Mouse (Mus musculus) heart, postnatal 14 days (tissue): ENCODE data around the gene Gm17190. TPM values are rescaled to one million over a fixed set of nuclear protein-coding genes. Genes with fewer than 3 reads are reported as not detected.
"Not testable (repeated sequence)": the region's sequence is repeated elsewhere in the genome, so short reads cannot be mapped to it uniquely, and the experiment has no call there.

ENCODE experiments used
- DNase-seq, 2 experiments: peaks; one replicate each; pipeline ENCODE4 v3.0.0; 2021 to 2022
- intact Hi-C: fragments of 180-260 bp; cut with DNase I; formaldehyde crosslinking; loops from one replicate; pipeline ENCODE4 v1.15.1; 2025
- long read RNA-seq, 2 experiments: library from polyadenylated mRNA; stranded (forward); transcript quantifications; one replicate each; pipeline ENCODE4 v2.0.0; 2021
- total RNA-seq, 2 experiments: library from RNA; stranded (reverse); gene quantifications; 2 replicates each; pipeline ENCODE4 v1.2.3; 2021

Gm17190 gene
- total RNA-seq, result not detected
- long read RNA-seq, experiment 1, result 0 reads
- long read RNA-seq, experiment 2, result 0 reads

DNA sequence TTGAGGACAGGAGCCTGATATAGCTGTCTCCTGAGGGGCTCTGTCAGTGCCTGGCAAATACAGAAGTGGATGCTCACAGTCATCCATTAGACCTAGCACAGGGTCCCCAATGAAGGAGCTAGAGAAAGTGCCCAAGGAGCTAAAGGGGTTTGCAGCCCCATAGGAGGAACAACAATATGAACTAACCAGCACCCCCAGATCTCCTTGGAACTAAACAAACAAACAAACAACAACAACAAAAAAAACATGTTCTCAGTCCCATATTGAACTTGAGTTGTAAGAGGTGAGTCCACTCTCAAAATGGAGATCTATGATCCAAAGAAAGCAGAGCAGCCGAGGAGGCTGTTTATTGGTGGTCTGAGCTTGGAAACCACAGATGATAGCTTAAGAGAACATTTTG lies at the start of gene Gm17190:
Gene Gm17190 (plus strand): TSS at position 301 of the 400 bp plus-strand sequence.
- intact Hi-C loops, DNase-seq: not testable (repeated sequence)

DNA sequence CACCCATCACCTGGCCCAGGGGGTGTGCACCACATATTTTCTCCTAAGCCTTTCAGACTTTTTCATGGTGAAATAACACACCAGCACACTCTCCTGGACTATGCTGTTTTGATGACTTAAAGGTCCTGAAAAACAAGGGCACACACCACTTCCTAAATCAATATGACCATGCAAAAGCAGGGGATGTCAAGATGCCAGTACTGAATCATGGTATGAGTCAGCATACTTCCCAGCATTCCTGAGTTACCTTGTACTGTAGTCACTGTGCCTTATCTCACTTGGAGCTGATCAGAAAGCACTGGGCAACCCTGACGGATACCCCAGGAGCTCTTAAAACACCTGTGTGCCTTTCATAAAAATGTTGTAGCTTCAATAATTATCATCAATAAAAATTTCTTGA lies 42.3 kb upstream of the Gm17190 start:
- intact Hi-C loops, result loop anchor here (10.0 kb wide), 2 partner anchors 215 to 555 kb away; no protein-coding TSS in a partner anchor
- no peak for DNase-seq

DNA sequence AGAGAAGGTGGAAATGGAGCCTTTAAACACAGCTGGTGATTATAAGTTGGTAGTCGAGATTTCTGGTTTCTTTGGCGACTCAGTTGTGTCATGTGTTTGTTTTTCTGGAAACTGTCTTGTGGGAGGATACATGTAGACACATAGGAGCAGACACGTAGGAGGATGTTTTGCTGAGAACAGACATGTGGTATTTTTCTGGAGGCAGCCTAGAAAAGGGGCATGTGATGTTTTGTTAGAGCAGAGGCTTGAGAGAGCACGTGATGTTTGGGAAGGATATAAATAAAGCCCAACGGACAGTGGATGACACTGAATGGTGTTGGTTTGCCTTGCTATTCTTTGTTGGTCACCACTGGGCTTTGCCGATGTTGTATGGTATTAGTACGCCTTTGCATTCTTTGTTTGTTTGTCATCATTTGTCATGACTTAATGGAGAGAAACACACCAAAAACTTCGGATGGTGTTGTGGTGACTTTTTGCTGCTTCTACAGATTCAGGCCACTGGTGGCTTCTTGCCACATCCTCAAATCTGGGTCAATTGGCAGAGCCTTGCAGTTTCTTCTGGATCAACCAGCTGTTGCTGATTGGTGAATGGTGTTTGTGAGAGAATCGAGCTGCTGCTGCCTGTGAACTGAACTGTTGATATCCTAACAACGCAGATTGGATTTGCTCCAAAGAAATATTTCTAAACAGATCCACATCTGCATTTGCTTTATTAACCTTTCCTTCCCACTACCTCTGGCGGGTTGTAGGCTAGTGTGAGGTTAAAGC lies 41.4 kb upstream of the Gm17190 start:
- DNase-seq, result no peak

DNA sequence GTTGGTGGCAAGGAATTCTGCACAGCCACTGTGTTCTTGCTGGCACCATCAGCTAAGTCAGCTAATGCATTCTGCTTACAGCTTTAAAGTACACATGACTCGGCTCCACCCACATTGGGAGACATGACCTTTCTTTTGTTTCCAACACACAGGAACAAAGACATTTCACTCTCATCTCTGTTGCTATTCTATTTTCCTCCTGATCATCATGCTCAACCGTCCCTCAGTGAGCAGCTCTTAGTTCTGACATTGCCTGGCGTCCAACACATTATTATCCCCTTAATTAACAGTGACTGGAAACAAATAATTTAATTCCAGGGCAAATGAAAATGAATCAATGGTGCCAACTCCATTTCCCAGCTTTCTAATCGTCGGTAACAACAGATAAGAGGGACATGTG lies 36.5 kb upstream of the Gm17190 start:
- intact Hi-C loops, result no loop called here
- no peak for DNase-seq

More for the DNA sequence above, 41.4 kb upstream of the Gm17190 start:
- intact Hi-C loops, result no loop called here

DNA sequence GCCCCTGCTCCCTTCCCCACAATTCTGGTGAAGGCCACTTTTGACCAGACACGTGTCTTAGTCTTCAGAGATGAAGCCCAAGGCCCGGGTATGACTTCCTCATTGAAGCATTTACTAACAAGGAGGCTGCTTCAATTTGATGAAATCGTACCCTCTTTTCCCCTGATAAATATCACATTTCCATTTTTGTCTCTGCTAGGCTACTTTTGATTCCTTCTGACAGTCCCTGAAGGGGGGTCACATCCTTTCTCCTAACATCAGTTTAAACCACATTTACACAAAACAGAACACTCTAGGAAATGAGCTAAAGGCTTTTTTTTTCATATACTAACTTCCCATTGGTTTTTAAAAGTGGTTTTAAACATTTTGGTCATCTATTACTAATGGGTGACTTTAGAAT lies 29.1 kb upstream of the Gm17190 start:
- DNase-seq, result no peak
- intact Hi-C loops, result no loop called here

DNA sequence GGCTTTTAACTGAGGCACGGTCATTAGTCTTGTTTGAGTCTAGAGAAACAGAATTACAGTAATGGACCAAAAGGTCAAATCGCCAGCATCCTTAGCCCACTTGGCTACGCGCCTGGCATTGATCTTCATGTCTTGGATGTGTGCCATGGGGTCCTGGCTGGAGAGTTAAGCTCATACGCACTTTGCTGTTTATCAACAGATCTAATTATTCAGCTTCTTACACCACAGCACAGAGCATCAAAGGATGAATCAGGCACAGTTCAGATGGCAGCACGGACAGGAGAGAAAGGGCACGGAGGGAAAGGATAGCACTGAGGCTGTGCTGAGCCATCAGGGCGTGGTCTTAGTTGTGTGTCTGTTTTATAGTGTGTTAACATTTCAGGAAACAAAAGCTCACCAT lies 8.3 kb upstream of the Gm17190 start:
- intact Hi-C loops, result no loop called here
- DNase-seq, result no peak

DNA sequence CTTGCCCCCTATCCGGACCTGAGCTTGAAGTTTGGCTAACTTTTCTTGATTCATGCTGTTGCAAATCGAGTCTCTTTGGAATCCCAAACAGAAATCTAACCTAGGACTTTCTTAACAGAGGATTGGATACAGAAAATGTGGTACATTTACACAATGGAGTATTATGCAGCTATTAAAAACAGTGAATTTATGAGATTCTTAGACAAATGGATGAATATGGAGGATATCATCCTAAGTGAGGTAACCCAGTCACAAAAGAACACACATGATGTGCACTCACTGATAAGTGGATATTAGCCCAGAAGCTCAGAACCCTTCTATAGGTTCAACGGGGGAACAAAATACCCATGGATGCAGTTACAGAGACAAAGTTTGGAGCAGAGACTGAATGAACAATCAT lies 578 bp upstream of the Gm17190 start, which contains the start of gene Gm20075:
Gene Gm20075 (minus strand): TSS at position 101 of the 400 bp plus-strand sequence.
- DNase-seq, intact Hi-C loops: not testable (repeated sequence)

DNA sequence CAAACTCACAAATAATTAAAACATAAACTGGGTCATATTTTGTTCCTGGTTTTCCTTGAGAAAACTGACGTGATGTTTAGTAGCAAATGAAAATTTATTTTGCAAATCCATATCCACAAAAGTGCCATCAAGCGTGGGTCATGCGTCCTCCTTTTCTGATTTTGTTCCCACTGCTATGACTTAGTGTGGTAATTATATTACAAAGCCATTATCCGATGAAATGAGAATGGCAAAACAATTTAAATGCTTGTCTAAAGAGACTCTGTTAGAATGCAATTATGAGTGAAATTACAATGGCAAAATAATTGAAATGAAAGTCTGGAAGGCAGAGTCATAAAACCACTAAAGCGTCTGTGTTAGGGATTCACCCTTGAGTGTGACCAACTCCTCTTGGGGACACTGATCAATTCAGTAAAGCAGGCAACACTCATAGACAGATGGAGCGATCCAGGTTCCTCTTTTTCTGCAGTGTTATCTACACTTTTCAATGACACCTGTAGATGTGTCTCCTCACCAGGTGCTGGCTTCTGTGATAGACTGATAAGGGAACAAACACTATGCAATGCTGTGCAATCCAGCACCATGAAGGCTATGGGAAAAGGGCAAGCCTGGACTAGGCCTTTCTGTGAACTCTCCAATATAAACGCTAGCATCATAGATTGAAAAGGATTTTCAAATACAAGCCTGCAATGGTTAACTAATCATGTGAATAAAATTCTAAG lies 3.9 kb downstream of the Gm17190 start:
- DNase-seq, result no peak
- intact Hi-C loops, result no loop called here

DNA sequence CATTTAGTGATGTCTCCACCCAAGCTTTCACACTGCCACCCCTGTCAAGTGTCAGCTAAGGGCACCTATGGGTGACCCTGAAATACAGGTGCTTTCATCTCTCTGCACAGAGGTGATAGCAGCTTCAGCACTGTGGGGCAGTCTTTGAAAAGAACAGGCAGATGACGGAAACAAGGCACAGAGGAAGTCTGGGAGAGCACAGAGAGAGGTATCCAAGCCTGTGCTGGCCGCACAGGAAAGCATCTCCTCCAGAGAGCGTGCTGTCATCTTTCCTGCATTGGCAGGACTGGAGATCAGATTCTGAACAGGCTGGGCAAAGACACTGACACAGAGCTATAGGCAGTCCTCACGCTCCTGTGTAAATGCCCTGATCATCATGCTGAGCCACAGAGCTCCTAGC lies 9.1 kb downstream of the Gm17190 start:
- intact Hi-C loops, result no loop called here
- DNase-seq, result no peak

DNA sequence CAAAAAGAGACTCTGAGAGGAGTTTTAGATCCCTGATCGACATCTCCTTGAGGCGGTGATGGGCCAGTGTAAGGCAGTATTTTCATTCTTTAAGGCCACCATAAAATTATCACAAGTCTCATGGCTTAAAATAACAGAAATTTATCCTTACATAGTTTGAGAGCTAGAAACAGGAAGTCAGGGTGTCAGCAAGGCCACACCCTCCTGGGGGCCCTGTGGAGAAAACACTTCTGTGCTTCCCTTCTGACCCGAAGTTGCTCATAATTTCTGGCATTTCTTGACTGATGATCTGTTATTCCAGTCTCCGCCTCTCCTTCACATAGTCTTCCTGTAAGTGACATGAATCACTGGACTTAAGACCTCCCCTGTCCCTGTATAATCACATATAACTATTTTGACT lies 24.5 kb downstream of the Gm17190 start:
- intact Hi-C loops, result no loop called here
- DNase-seq, result no peak

DNA sequence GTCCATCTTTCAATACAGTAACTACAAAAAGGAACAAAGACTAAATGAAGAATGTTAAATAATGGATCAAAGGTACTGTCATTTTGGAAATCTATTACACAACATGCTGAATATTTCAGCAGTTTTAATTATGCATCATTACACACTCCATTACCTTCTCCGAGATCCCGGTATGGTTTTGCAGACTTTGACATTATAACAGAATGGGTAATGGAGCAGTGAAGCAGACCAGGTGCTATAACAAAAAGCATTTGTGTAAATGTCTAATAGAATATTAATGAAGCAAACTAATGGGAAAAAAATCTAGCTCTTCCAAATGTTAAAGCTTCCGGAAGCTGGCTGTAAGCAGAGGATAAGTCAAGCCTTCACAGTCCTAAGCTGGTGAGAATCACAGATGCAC lies 28.9 kb downstream of the Gm17190 start:
- no peak for DNase-seq
- intact Hi-C loops, result no loop called here

DNA sequence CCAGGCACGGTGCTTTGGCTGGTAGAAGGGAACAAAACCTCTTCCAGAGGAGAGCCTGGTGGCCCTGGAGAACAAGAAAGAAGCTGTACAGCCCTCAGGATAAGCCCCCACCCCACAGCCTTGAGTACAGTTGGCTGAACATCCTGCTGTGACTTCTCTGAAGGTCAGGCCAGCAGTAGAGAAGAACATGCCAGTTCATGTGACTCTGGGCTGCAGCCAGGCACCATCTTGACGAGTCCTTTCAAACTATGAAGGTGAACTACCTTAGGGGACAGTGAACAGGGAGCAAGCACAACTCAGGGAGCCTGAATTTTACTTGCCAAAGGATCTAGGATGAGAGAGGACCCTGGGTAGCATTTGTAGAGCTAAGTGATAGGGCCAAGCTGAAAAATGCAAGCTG lies 30.9 kb downstream of the Gm17190 start:
- intact Hi-C loops, result no loop called here
- DNase-seq, result peak; percentile 16 to 26

DNA sequence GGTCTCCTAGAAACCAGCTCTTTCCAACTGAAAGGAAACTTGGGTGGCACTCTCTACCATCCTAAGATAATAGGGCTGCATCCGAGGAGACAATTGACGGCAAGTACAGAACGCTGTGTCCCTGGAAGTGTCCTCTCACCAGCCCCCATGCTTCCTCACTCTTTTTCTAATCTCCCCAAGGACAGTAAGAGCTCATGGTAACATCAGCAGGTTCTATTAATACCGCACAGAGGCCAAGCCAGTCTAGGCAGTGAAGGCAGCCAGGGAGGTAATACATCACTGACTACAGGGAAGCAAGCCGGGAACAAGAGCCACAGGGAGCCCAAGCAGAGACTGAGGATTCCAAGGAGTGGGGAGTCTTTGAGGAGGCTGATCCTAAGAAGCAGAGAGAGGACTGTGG lies 43.2 kb downstream of the Gm17190 start:
- intact Hi-C loops, result no loop called here
- DNase-seq, result no peak

DNA sequence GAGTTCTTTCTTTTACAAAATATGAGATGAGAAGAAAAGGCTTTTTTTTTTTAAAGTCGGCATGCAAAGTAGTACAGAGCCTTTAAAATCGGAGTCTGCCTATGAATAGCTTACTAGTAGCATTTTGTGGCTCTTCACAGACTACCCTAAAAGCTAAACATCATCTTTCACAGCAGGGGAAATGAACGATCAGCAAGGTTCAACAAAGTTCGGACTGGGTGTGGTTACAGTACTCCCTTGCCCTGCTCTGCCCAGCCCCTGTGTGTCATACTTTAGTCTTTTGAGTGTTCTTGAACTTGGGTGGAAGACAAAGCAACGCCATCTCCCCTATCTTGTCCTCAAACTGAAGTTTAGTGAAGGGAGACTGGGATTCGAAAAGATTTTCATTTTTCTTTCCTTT lies 44.8 kb downstream of the Gm17190 start:
- intact Hi-C loops, result no loop called here
- DNase-seq, result no peak

DNA sequence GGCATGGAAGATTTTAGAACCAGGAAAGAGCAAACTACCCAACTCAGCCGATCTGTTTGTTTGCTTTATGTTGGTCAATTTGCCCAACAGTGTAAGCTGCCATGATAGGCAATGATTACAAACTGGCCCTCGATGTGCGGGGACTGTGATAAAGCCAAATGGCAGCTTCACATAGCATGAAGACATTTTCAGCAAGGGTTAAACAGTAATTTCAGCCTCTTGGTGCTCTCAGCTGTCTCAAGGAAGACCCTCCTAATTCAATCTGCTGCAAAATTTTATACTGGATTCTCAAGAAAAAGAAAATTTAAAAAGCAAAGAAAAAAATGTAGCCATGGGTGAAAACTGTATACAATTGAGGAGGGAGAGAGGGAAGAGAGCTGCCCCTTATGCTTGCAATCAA lies 47.2 kb downstream of the Gm17190 start:
- intact Hi-C loops, result no loop called here
- DNase-seq, result no peak

DNA sequence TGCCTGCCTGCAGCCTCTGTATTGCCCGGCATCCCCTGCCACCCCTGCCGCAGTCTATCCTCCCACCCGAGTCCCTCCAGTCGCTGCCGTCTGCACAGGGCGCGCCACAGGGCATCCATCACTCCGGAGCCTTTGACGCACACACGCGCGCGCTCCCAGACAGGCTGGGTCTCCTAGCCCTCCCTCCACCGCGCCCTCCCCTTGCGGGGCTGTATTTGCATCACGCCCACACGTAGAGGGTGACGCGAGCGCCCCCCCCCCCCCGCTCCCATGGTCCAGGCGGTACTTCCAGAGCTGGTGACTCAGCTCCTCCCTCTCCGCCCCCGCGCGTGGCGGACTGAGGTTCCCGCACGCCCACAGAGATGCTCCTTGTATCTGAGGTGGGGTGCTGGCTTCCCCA lies 49.2 kb downstream of the Gm17190 start:
- intact Hi-C loops, result no loop called here
- DNase-seq, result no peak

DNA sequence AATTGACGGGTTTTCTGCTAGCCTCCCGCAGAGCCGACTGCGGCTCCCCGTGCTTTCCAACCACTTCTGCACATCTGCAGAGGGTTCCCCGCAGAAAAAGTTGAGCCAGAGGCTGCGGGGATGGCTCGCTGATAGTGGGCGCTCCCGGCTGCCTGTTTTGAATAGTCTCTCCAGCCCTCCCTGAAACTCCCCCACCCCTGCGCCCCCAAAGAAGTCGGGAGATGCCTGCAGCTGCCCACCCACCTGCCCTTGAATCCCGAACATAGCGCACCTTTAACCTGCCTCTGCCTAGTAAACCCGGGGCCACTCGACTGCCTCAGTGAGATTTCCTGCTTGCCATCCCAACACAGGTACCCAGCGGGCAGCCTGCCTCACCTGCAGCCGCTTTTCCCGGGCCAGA lies 50.1 kb downstream of the Gm17190 start:
- no peak for DNase-seq
- intact Hi-C loops, result no loop called here

DNA sequence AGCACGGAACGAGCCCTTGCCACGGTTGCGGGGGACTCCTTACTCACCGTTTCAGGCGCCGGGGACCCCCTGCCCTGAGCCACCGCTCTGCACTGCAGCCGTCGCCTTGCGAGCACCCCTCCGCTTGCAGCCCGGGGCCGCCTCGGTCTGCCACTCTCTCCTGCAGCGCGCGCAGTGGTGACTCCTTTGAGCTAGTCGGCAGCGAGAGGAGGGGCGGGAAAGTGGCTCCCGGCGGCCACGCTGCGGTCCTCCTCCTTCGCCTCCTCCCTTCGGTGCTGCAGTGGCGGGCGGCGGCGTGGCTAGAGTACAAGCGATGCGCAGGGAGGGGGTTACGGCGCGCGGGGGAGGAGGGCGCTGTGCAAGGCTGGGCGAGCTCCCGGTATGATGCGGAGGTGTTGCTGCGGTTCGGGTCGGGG lies 50.6 kb downstream of the Gm17190 start, which contains the start of gene Sv2c:
Gene Sv2c (minus strand): TSS at position 177 of the 416 bp plus-strand sequence.
- intact Hi-C loops, result no loop called here

More for the DNA sequence above, 50.6 kb downstream of the Gm17190 start, which contains the start of gene Sv2c:
- peak; percentile 10 to 15 for DNase-seq
